Mouse (Mus musculus) embryo, embryonic 9.5 days (tissue): Measurements from ENCODE around the gene Mmachc.
A peak's percentile ranks its signal among the peaks of the same experiment; 100 is the strongest.
"Not testable (repeated sequence)": the region's sequence is repeated elsewhere in the genome, so short reads cannot be mapped to it uniquely, and the experiment has no call there.

Experiments
- DNase-seq: peaks from one replicate; pipeline ENCODE4 v3.0.0-alpha.2; 2017; ENCODE audit errors: extremely low spot score

Gene Mmachc

GRCm38 (mm10) chr4:116689309-116689876, 18.8 kb downstream of the Mmachc start:
- DNase-seq: no peak

- no peak for DNase-seq
Observed at GRCm38 (mm10) chr4:116687041-116687440, 21.2 kb downstream of the Mmachc start.

GRCm38 (mm10) chr4:116685402-116686061, 22.7 kb downstream of the Mmachc start, which contains the start of gene Prdx1:
Gene Prdx1 (plus strand): TSS chr4:116685544.
- peak; percentile 99 for DNase-seq

GRCm38 (mm10) chr4:116684665-116685064, 23.5 kb downstream of the Mmachc start:
- peak; percentile 21 for DNase-seq

GRCm38 (mm10) chr4:116683957-116684356, 24.2 kb downstream of the Mmachc start:
- no peak for DNase-seq

- DNase-seq: not testable (repeated sequence)
Observed at GRCm38 (mm10) chr4:116680521-116680920, 27.7 kb downstream of the Mmachc start.

GRCm38 (mm10) chr4:116679141-116679540, 29.1 kb downstream of the Mmachc start:
- no peak for DNase-seq

- DNase-seq: no peak
Observed at GRCm38 (mm10) chr4:116677808-116678207, 30.4 kb downstream of the Mmachc start.

- no peak for DNase-seq
Observed at GRCm38 (mm10) chr4:116676027-116676426, 32.2 kb downstream of the Mmachc start.

GRCm38 (mm10) chr4:116674761-116675160, 33.4 kb downstream of the Mmachc start:
- DNase-seq: not testable (repeated sequence)

- DNase-seq: no peak
Observed at GRCm38 (mm10) chr4:116672785-116673184, 35.4 kb downstream of the Mmachc start.

- DNase-seq: no peak
Observed at GRCm38 (mm10) chr4:116669291-116669690, 38.9 kb downstream of the Mmachc start.

GRCm38 (mm10) chr4:116668145-116668544, 40.1 kb downstream of the Mmachc start:
- no peak for DNase-seq

- DNase-seq: no peak
Observed at GRCm38 (mm10) chr4:116666625-116667024, 41.6 kb downstream of the Mmachc start.

- DNase-seq: no peak
Observed at GRCm38 (mm10) chr4:116661998-116662397, 46.2 kb downstream of the Mmachc start.

- no peak for DNase-seq
Observed at GRCm38 (mm10) chr4:116660829-116661228, 47.4 kb downstream of the Mmachc start.

GRCm38 (mm10) chr4:116659916-116660315, 48.3 kb downstream of the Mmachc start:
- not testable (repeated sequence) for DNase-seq

GRCm38 (mm10) chr4:116659474-116659873, 48.7 kb downstream of the Mmachc start:
- DNase-seq: no peak

GRCm38 (mm10) chr4:116657971-116658370, 50.2 kb downstream of the Mmachc start:
- no peak for DNase-seq

- DNase-seq: no peak
Observed at GRCm38 (mm10) chr4:116655658-116656057, 52.5 kb downstream of the Mmachc start.

- no peak for DNase-seq
Observed at GRCm38 (mm10) chr4:116655100-116655499, 53.1 kb downstream of the Mmachc start.

- DNase-seq: no peak
Observed at GRCm38 (mm10) chr4:116653228-116653627, 55.0 kb downstream of the Mmachc start.
